Mouse (Mus musculus) liver, embryonic 15.5 days (tissue): ENCODE measurements around the gene Scamp5. TPM values are rescaled to one million over a fixed set of nuclear protein-coding genes. Genes with fewer than 3 reads are reported as not detected.

Source experiments
- ATAC-seq: fragments of 200-750 bp; cut with Nextera tagmentation; 2 replicates; pipeline ENCODE4 v1.8.0; 2017; ENCODE audit warnings: moderate number of reproducible peaks, mild to moderate bottlenecking, moderate library complexity; ENCODE audit not compliant: insufficient read depth
- H3K27ac ChIP-seq: fragments of 300-500 bp; sonication (generic); replicated peaks from 2 replicates; pipeline ENCODE4 v1.5.1; 2015; ENCODE audit warnings: mild to moderate bottlenecking, inconsistent platforms
- H3K27me3 ChIP-seq: fragments of 300-500 bp; sonication (generic); 2 replicates; pipeline ENCODE4 v1.6.1; 2015; ENCODE audit warnings: mild to moderate bottlenecking, inconsistent platforms
- H3K36me3 ChIP-seq: fragments of 300-500 bp; sonication (generic); replicated peaks from 2 replicates; pipeline ENCODE4 v1.6.1; 2015; ENCODE audit warnings: moderate library complexity, mild to moderate bottlenecking, inconsistent platforms
- H3K4me1 ChIP-seq: fragments of 300-500 bp; sonication (generic); replicated peaks from 2 replicates; pipeline ENCODE4 v1.6.1; 2015; ENCODE audit warnings: inconsistent platforms
- H3K4me2 ChIP-seq: fragments of 300-500 bp; sonication (generic); 2 replicates; pipeline ENCODE4 v1.6.1; 2015; ENCODE audit warnings: moderate library complexity, mild to moderate bottlenecking, inconsistent platforms
- H3K4me3 ChIP-seq: fragments of 300-500 bp; sonication (generic); replicated peaks from 2 replicates; pipeline ENCODE4 v1.5.1; 2015; ENCODE audit warnings: mild to moderate bottlenecking, inconsistent platforms
- H3K9ac ChIP-seq: fragments of 300-500 bp; sonication (generic); 2 replicates; pipeline ENCODE4 v1.6.1; 2015; ENCODE audit warnings: moderate library complexity, mild to moderate bottlenecking, inconsistent platforms
- H3K9me3 ChIP-seq: fragments of 300-500 bp; sonication (generic); replicated peaks from 2 replicates; pipeline ENCODE4 v1.6.1; 2016; ENCODE audit warnings: inconsistent platforms
- WGBS: fragments of 180-500 bp; shearing (Covaris S2); methylation state at CpG from one replicate; pipeline ENCODE4 v1.1.7; 2015; ENCODE audit warnings: mixed read lengths; ENCODE audit not compliant: insufficient replicate concordance; 5-methylcytosine and 5-hydroxymethylcytosine counted together
- polyA plus RNA-seq: library from polyadenylated mRNA; unstranded; fragments of >200 nt; fragmentation: Nextera tagmentation; extraction: Ambion mirVana; gene quantifications from 2 replicates; pipeline ENCODE4 v1.2.1, GENCODE M21; 2015

The Scamp5 gene
- polyA plus RNA-seq, 1 experiment from 2014 or later, result 8.1 TPM

- Histone ChIP-seq H3K9ac (no peak overlapping the region), H3K4me2 (no peak overlapping the region), H3K27me3 (peaks cover 50% of the 10 kb centered on the region), H3K36me3 (no peaks in the 10 kb centered on the region), H3K9me3 (no peaks in the 10 kb centered on the region), H3K27ac (no peak overlapping the region), H3K4me3 (no peak overlapping the region), H3K4me1 (no peaks in the 10 kb centered on the region)
- no peak for ATAC-seq
- 42% methylated on average over 5 of the region's 5 CpGs for WGBS
Measured at GRCm38 (mm10) chr9:57497236-57497635, 29.4 kb upstream of the Scamp5 start.

- no peak overlapping the region for H3K27ac ChIP-seq
- no peak overlapping the region for H3K4me2 ChIP-seq
- H3K27me3 ChIP-seq, result peaks cover 27% of the 10 kb centered on the region
- no peaks in the 10 kb centered on the region for H3K9me3 ChIP-seq
- no peak for ATAC-seq
- H3K4me3 ChIP-seq, result no peak overlapping the region
- H3K36me3 ChIP-seq, result no peaks in the 10 kb centered on the region
- H3K4me1 ChIP-seq, result no peaks in the 10 kb centered on the region
- H3K9ac ChIP-seq, result no peak overlapping the region
Measured at GRCm38 (mm10) chr9:57494970-57495369, 27.1 kb upstream of the Scamp5 start.

- Histone ChIP-seq H3K4me3 (no peak overlapping the region), H3K4me2 (no peak overlapping the region), H3K27ac (no peak overlapping the region), H3K36me3 (no peaks in the 10 kb centered on the region), H3K9me3 (no peaks in the 10 kb centered on the region), H3K4me1 (no peaks in the 10 kb centered on the region), H3K27me3 (peaks cover 13% of the 10 kb centered on the region), H3K9ac (no peak overlapping the region)
- no peak for ATAC-seq
- WGBS, result 78% methylated on average over 2 of the region's 2 CpGs
Measured at GRCm38 (mm10) chr9:57493532-57493931, 25.7 kb upstream of the Scamp5 start.

- no peaks in the 10 kb centered on the region for H3K9me3 ChIP-seq
- no peaks in the 10 kb centered on the region for H3K4me1 ChIP-seq
- no peak overlapping the region for H3K4me2 ChIP-seq
- H3K27me3 ChIP-seq, result peaks cover 22% of the 10 kb centered on the region
- 50% methylated on average over 7 of the region's 7 CpGs for WGBS
- no peak overlapping the region for H3K4me3 ChIP-seq
- H3K36me3 ChIP-seq, result no peaks in the 10 kb centered on the region
- H3K27ac ChIP-seq, result no peak overlapping the region
- H3K9ac ChIP-seq, result no peak overlapping the region
- ATAC-seq, result no peak
Measured at GRCm38 (mm10) chr9:57487807-57488206, 19.9 kb upstream of the Scamp5 start.

- Histone ChIP-seq H3K4me1 (no peaks in the 10 kb centered on the region), H3K4me3 (no peak overlapping the region), H3K36me3 (no peaks in the 10 kb centered on the region), H3K9ac (no peak overlapping the region), H3K27ac (no peak overlapping the region), H3K27me3 (peaks cover 22% of the 10 kb centered on the region), H3K4me2 (no peak overlapping the region), H3K9me3 (no peaks in the 10 kb centered on the region)
- 16% methylated on average over 7 of the region's 7 CpGs for WGBS
- ATAC-seq, result no peak
Measured at GRCm38 (mm10) chr9:57485774-57486173, 17.9 kb upstream of the Scamp5 start.

- Histone ChIP-seq H3K4me1 (peaks cover 11% of the 10 kb centered on the region), H3K4me2 (no peak overlapping the region), H3K27ac (no peak overlapping the region), H3K9ac (no peak overlapping the region), H3K9me3 (no peaks in the 10 kb centered on the region), H3K27me3 (peaks cover 25% of the 10 kb centered on the region), H3K36me3 (no peaks in the 10 kb centered on the region), H3K4me3 (no peak overlapping the region)
- ATAC-seq, result no peak
- WGBS, result 57% methylated on average over 4 of the region's 4 CpGs
Measured at GRCm38 (mm10) chr9:57468914-57469313, 1.1 kb upstream of the Scamp5 start.

- no peaks in the 10 kb centered on the region for H3K9me3 ChIP-seq
- H3K4me3 ChIP-seq, result peak overlapping the region; percentile 57
- peak overlapping the region; percentile 67 for H3K4me2 ChIP-seq
- H3K4me1 ChIP-seq, result peaks cover 11% of the 10 kb centered on the region
- 5% methylated on average over 18 of the region's 18 CpGs for WGBS
- peak overlapping the region; percentile 15; the same call in 1 of the 2 replicates for H3K9ac ChIP-seq
- ATAC-seq, result no peak; the same call in 1 of the 2 replicates
- H3K27me3 ChIP-seq, result peaks cover 25% of the 10 kb centered on the region
- H3K27ac ChIP-seq, result no peak overlapping the region
- H3K36me3 ChIP-seq, result no peaks in the 10 kb centered on the region
Measured at GRCm38 (mm10) chr9:57467271-57467771, 539 bp downstream of the Scamp5 start.

GRCm38 (mm10) chr9:57466101-57466500 is 1.8 kb downstream of the Scamp5 start:
- no peaks in the 10 kb centered on the region for H3K9me3 ChIP-seq
- no peak overlapping the region for H3K4me2 ChIP-seq
- peaks cover 11% of the 10 kb centered on the region for H3K4me1 ChIP-seq
- no peak overlapping the region for H3K9ac ChIP-seq
- H3K27ac ChIP-seq, result no peak overlapping the region
- 15% methylated on average over 3 of the region's 3 CpGs for WGBS
- no peaks in the 10 kb centered on the region for H3K36me3 ChIP-seq
- peaks cover 25% of the 10 kb centered on the region for H3K27me3 ChIP-seq
- ATAC-seq, result no peak; the same call in 1 of the 2 replicates
- no peak overlapping the region for H3K4me3 ChIP-seq

- no peak overlapping the region for H3K9ac ChIP-seq
- H3K9me3 ChIP-seq, result no peaks in the 10 kb centered on the region
- no peak overlapping the region for H3K4me2 ChIP-seq
- H3K36me3 ChIP-seq, result no peaks in the 10 kb centered on the region; the same call in 1 of the 2 replicates
- H3K4me1 ChIP-seq, result peaks cover 11% of the 10 kb centered on the region
- H3K27me3 ChIP-seq, result peaks cover 20% of the 10 kb centered on the region
- no peak for ATAC-seq
- H3K27ac ChIP-seq, result no peak overlapping the region
- WGBS, result 54% methylated on average over 6 of the region's 6 CpGs
- no peak overlapping the region for H3K4me3 ChIP-seq
Measured at GRCm38 (mm10) chr9:57462866-57463265, 5.0 kb downstream of the Scamp5 start.

- Histone ChIP-seq H3K9me3 (no peaks in the 10 kb centered on the region), H3K4me3 (no peak overlapping the region), H3K4me2 (no peak overlapping the region), H3K4me1 (no peaks in the 10 kb centered on the region), H3K27me3 (no peaks in the 10 kb centered on the region), H3K27ac (no peak overlapping the region), H3K36me3 (no peaks in the 10 kb centered on the region; the same call in 1 of the 2 replicates), H3K9ac (no peak overlapping the region)
- no peak for ATAC-seq
- 78% methylated on average over 2 of the region's 2 CpGs for WGBS
Measured at GRCm38 (mm10) chr9:57459707-57460106, 8.2 kb downstream of the Scamp5 start.

- WGBS, result 65% methylated on average over 4 of the region's 4 CpGs
- Histone ChIP-seq H3K27ac (no peak overlapping the region), H3K4me2 (no peak overlapping the region), H3K9ac (no peak overlapping the region), H3K36me3 (0 out of 2 replicates have a peak, but pooled peaks cover 5% of the 10 kb centered on the region), H3K4me3 (no peak overlapping the region), H3K4me1 (no peaks in the 10 kb centered on the region), H3K9me3 (no peaks in the 10 kb centered on the region), H3K27me3 (no peaks in the 10 kb centered on the region)
- no peak for ATAC-seq
Measured at GRCm38 (mm10) chr9:57453516-57453915, 14.3 kb downstream of the Scamp5 start.
